Comparison of ENCODE assay signal across 25 mouse cellular contexts in genomic region chr5:108405460-108405859, GRCm38 (mm10). TPM values are rescaled to one million over a fixed set of nuclear protein-coding genes. Genes with fewer than 3 reads are reported as not detected.
DNase-seq lines count a peak whose midpoint lies in the region; ATAC-seq lines count a peak whose summit lies in the region.
"Had no signal": no experiment of that assay in that cellular context is flagged by ENCODE, and none has a peak within 500 bp of the region (broad histone marks: within the 10 kb centered on the region; RNA-seq: fewer than 3 reads in every experiment).

No protein-coding gene starts in this region.

- peak; percentile 12 for DNase-seq in A20 (ENCODE audit: low read depth, low spot score)
- DNase-seq in NIH3T3 (ENCODE audit: low read depth): peak; percentile 15
- no peak for DNase-seq in layer of hippocampus, adult 18-20 months (ENCODE audit: low spot score in 2 of 2)
- DNase-seq in embryonic facial prominence, embryonic 10.5 days (ENCODE audit: low spot score): no peak
- DNase-seq in spleen, postnatal 10 days (ENCODE audit: low spot score in 2 of 2): no peak
- DNase-seq: adrenal gland, postnatal 10 days; cerebellum, adult 18-20 months; cerebellum, postnatal 25 days; heart, adult 18-20 months; heart, postnatal 36 days; retina, postnatal 1 day; right cerebral cortex, postnatal 4 days had no signal

- H3K27me3 ChIP-seq in liver, embryonic 12.5 days (replicated peaks): no peaks in the 10 kb centered on the region
- no peaks in the 10 kb centered on the region for H3K27me3 ChIP-seq in megakaryocyte, embryonic 14.5 days (replicated peaks)
- no peaks in the 10 kb centered on the region for H3K27me3 ChIP-seq in embryonic facial prominence, embryonic 10.5 days (replicated peaks; ENCODE audit: low read depth, poor library complexity, severe bottlenecking)
- H3K27me3 ChIP-seq: hindbrain, embryonic 15.5 days; Patski had no signal

- peak; percentile 70 for ATAC-seq in liver, embryonic 12.5 days
- ATAC-seq: intestine, embryonic 16.5 days; Patski had no signal

- H3K4me3 ChIP-seq in liver, embryonic 12.5 days: no peak overlapping the region
- H3K4me3 ChIP-seq in megakaryocyte, embryonic 14.5 days (replicated peaks): peak overlapping the region; percentile 39
- no peak overlapping the region for H3K4me3 ChIP-seq in embryonic facial prominence, embryonic 10.5 days
- H3K4me3 ChIP-seq: forebrain, embryonic 10.5 days; hindbrain, embryonic 15.5 days had no signal

- H3K27ac ChIP-seq in liver, embryonic 12.5 days: no peak overlapping the region
- H3K27ac ChIP-seq in embryonic facial prominence, embryonic 10.5 days (replicated peaks): no peak overlapping the region
- H3K27ac ChIP-seq: forebrain, embryonic 10.5 days; hindbrain, embryonic 15.5 days; kidney, postnatal 0 days had no signal

- H3K4me2 ChIP-seq in liver, embryonic 12.5 days: no peak overlapping the region
- H3K4me2 ChIP-seq: hindbrain, embryonic 15.5 days had no signal

- no peaks in the 10 kb centered on the region for H3K36me3 ChIP-seq in liver, embryonic 12.5 days
- H3K36me3 ChIP-seq in megakaryocyte, embryonic 14.5 days (replicated peaks; ENCODE audit: low read length): peaks cover 43% of the 10 kb centered on the region
- H3K36me3 ChIP-seq in embryonic facial prominence, embryonic 10.5 days (replicated peaks): no peaks in the 10 kb centered on the region
- H3K36me3 ChIP-seq: forebrain, embryonic 10.5 days; hindbrain, embryonic 15.5 days had no signal

- H3K9me3 ChIP-seq in liver, embryonic 12.5 days (replicated peaks): no peaks in the 10 kb centered on the region
- H3K9me3 ChIP-seq in megakaryocyte, embryonic 14.5 days: peaks cover 5% of the 10 kb centered on the region; the same call in 1 of the 2 replicates
- H3K9me3 ChIP-seq in embryonic facial prominence, embryonic 10.5 days: no peaks in the 10 kb centered on the region
- H3K9me3 ChIP-seq: forebrain, embryonic 10.5 days; hindbrain, embryonic 15.5 days had no signal

- no peaks in the 10 kb centered on the region for H3K4me1 ChIP-seq in liver, embryonic 12.5 days
- peaks cover 61% of the 10 kb centered on the region for H3K4me1 ChIP-seq in megakaryocyte, embryonic 14.5 days
- H3K4me1 ChIP-seq in embryonic facial prominence, embryonic 10.5 days: no peaks in the 10 kb centered on the region
- H3K4me1 ChIP-seq: forebrain, embryonic 10.5 days; hindbrain, embryonic 15.5 days had no signal

- WGBS in liver, embryonic 12.5 days (ENCODE audit: insufficient replicate concordance): 5% methylated on average over 1 of the region's 1 CpGs
- WGBS in embryonic facial prominence, embryonic 10.5 days: 74% methylated on average over 1 of the region's 1 CpGs

- no peak overlapping the region for H3K9ac ChIP-seq in liver, embryonic 12.5 days
- H3K9ac ChIP-seq: hindbrain, embryonic 15.5 days had no signal

RNA-seq across cellular contexts. Expression of gene Pde6b, which starts 17.3 kb away (rescaled TPM):
- polyA plus RNA-seq in liver, embryonic 12.5 days (2016; fragmentation: Nextera tagmentation; extraction: Ambion mirVana): 0.17 and 0.24 TPM in 2 replicates
- polyA plus RNA-seq in megakaryocyte, embryonic 14.5 days (2012; ENCODE audit: insufficient read depth, low replicate concordance): not detected in 2 replicates
- under 1 TPM; 0.15 to 0.22 TPM for total RNA-seq in layer of hippocampus, adult 18-20 months (2021)
- 0.16 and 0.39 TPM in 2 replicates for polyA plus RNA-seq in embryonic facial prominence, embryonic 10.5 days (2016; fragmentation: Nextera tagmentation; extraction: Ambion mirVana)
- total RNA-seq: adrenal gland, postnatal 10 days; gastrocnemius, adult 18-20 months; heart, adult 18-20 months; heart, postnatal 36 days; midbrain, postnatal 0 days; neutrophil, adult 5-6 weeks had no signal
- polyA plus RNA-seq: heart, embryonic 14.5 days; limb, embryonic 14.5 days; midbrain, postnatal 0 days had no signal

RNA-seq across cellular contexts. Expression of gene Atp5k, which starts 28.8 kb away (rescaled TPM):
- 355 and 360 TPM in 2 replicates for polyA plus RNA-seq in liver, embryonic 12.5 days (2016; fragmentation: Nextera tagmentation; extraction: Ambion mirVana)
- polyA plus RNA-seq in megakaryocyte, embryonic 14.5 days (2012; ENCODE audit: insufficient read depth, low replicate concordance): 46.6 and 183 TPM in 2 replicates
- total RNA-seq in layer of hippocampus, adult 18-20 months (2021): 100 to 1,000 TPM; 253 to 278 TPM
- 378 and 386 TPM in 2 replicates for polyA plus RNA-seq in embryonic facial prominence, embryonic 10.5 days (2016; fragmentation: Nextera tagmentation; extraction: Ambion mirVana)

RNA-seq across cellular contexts. Expression of gene Gm42517, which starts 37.7 kb away (rescaled TPM):
- polyA plus RNA-seq in liver, embryonic 12.5 days (2016; fragmentation: Nextera tagmentation; extraction: Ambion mirVana): 0.07 TPM in 1 of 2 replicates, not detected in the other
- polyA plus RNA-seq in megakaryocyte, embryonic 14.5 days (2012; ENCODE audit: insufficient read depth, low replicate concordance): 101 and 308 TPM in 2 replicates
- total RNA-seq in layer of hippocampus, adult 18-20 months (2021): 10 to 100 TPM; 58.0 to 58.9 TPM
- not detected in 2 replicates for polyA plus RNA-seq in embryonic facial prominence, embryonic 10.5 days (2016; fragmentation: Nextera tagmentation; extraction: Ambion mirVana)
- total RNA-seq: neutrophil, adult 5-6 weeks had no signal
- polyA plus RNA-seq: forebrain, embryonic 10.5 days; lung, embryonic 16.5 days had no signal

RNA-seq across cellular contexts. Expression of gene Mfsd7a, which starts 43.2 kb away (rescaled TPM):
- 0.15 TPM in 1 of 2 replicates, not detected in the other for polyA plus RNA-seq in liver, embryonic 12.5 days (2016; fragmentation: Nextera tagmentation; extraction: Ambion mirVana)
- polyA plus RNA-seq in megakaryocyte, embryonic 14.5 days (2012; ENCODE audit: insufficient read depth, low replicate concordance): 0.86 TPM in 1 of 2 replicates, not detected in the other
- total RNA-seq in layer of hippocampus, adult 18-20 months (2021): 1 to 10 TPM; 1.2 to 1.6 TPM
- polyA plus RNA-seq in embryonic facial prominence, embryonic 10.5 days (2016; fragmentation: Nextera tagmentation; extraction: Ambion mirVana): 0.11 and 0.15 TPM in 2 replicates

RNA-seq across cellular contexts. Expression of gene Pcgf3, which starts 55.6 kb away (rescaled TPM):
- 12.6 and 14.8 TPM in 2 replicates for polyA plus RNA-seq in liver, embryonic 12.5 days (2016; fragmentation: Nextera tagmentation; extraction: Ambion mirVana)
- polyA plus RNA-seq in megakaryocyte, embryonic 14.5 days (2012; ENCODE audit: insufficient read depth, low replicate concordance): 3.8 and 9.2 TPM in 2 replicates
- total RNA-seq in layer of hippocampus, adult 18-20 months (2021): 10 to 100 TPM; 45.4 to 47.4 TPM
- 23.3 and 23.8 TPM in 2 replicates for polyA plus RNA-seq in embryonic facial prominence, embryonic 10.5 days (2016; fragmentation: Nextera tagmentation; extraction: Ambion mirVana)

Comparison
In these comparisons a context has a peak if more than half of its experiments do, and no peak if none do; other contexts are left out.
1. DNase-seq: peak in A20 (single experiment) and NIH3T3 (single experiment); none in layer of hippocampus, adult 18-20 months (0 of 2), embryonic facial prominence, embryonic 10.5 days (single experiment) and spleen, postnatal 10 days (0 of 2).
2. RNA of gene Gm42517, which starts 37.7 kb away (polyA plus RNA-seq): 101 to 308 TPM in megakaryocyte, embryonic 14.5 days; 0.07 TPM in liver, embryonic 12.5 days and not detected in embryonic facial prominence, embryonic 10.5 days; every median in the first group is over 10 times any median in the second.